Mouse (Mus musculus) CH12F3 (cell line): ENCODE results near the gene Ceacam15.

Experiments used
- in situ Hi-C: fragments of 300-500 bp; cut with MboI; formaldehyde crosslinking; loops from 2 replicates; pipeline ENCODE4 v1.14.3; 2020; ENCODE audit warnings: low sequenced_read_pairs

Gene Ceacam15

DNA sequence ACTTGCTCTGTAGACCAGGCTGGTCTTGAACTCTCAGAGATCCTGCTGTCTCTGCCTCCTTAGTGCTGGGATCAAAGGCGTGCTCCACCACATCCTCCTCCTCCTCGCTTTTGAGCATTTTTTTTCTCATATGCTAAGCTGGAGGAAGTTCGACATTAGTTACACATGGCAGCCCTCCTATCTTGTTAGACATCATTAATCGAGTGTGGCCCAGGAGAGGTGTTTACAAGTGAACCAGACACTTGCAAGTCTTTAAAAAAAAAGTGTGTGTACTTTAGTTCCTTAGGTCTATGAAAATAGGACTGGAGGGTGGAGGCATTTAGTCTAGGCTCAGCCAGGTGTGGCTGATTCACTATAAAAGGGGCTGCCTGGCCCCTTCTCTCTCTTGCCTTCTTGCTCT lies 44.5 kb downstream of the Ceacam15 start:
- in situ Hi-C loops = no loop called here

DNA sequence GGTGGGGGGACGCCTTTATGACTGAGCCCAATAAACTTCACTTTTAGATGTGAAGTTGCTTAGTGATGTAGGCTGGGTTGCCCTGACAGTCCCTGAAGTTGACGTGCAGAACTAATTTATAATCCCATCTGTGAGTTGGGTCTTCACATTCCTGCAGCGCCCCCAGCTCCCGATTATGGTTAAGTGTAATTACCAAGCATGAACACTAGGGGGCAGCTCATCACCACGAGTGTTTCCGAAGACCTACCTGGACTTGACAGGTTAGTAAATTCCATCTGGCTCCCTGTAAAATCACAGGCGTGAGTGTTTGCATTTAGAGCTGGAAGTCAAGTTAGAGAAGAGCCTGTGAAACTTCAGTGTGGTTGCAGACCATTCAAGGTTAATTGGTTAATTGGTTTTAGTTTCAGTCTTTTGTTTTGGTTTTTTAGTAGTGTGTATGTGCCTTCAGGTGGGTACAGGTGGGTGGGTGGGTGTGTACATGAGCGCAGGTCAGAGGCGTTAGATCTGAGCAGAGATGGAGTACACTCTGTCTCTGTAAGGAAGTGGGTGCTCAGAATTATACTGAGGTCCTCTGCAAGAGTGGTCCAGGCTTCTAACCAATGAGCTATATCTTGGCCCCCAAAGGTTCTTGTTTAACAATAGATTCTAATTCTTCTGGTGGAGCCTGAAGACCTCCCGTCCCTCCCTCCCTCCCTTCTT lies 45.8 kb downstream of the Ceacam15 start:
- in situ Hi-C loops = loop anchor here (5.0 kb wide), 1 partner anchor 63 kb away; no protein-coding TSS in a partner anchor

DNA sequence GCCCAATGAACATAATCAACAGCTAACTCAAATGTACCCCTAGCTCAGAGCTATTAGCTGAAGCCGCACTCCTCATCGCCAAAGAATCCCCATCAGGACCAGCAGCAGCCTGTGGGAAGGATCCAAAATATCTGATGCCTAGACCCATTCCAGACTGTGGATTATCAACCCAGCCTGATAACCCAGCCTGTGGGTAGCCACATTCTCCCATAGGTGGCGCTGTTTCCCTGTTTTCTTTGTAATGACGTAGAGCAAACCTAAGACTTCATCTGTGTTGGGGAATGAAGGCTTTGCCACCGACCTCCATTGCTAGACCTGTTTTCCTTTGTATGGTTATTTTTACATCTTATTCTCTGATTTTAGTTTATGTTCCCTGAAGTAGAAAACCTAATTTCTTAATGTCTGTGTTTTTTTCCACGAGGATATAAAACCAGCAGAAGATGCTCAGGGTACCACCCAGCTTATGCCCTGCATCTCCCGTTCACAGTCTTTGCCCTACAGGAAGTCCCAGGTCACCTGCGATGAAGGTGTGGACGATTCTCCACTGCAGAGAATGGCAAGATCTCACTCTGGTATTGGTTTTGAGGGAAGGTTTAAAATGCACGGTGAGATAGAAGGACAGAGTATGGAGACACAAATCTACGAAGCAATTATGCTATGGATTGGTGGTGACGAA lies 47.3 kb downstream of the Ceacam15 start:
- in situ Hi-C loops = loop anchor here (5.0 kb wide), 1 partner anchor 64 kb away; no protein-coding TSS in a partner anchor

DNA sequence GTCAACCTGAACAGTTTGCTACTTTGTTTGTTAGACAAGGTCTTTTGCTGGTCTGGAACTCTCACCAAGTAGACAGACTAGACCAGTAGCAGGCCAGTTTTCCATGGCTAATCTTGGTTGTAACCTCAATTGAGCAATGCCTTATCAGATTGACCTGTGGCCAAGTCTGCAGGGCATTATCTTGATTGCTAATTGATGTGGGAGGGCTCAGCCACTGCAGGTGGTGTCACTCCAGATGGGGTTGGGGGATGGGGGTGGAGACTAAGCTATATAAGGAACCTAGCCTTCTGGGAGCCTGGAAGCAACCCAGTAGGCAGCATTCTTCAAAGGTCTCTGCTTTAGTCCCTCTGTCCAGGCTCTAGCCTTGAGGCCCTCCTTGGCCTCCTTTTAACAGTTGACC lies 51.8 kb downstream of the Ceacam15 start:
- in situ Hi-C loops = no loop called here

DNA sequence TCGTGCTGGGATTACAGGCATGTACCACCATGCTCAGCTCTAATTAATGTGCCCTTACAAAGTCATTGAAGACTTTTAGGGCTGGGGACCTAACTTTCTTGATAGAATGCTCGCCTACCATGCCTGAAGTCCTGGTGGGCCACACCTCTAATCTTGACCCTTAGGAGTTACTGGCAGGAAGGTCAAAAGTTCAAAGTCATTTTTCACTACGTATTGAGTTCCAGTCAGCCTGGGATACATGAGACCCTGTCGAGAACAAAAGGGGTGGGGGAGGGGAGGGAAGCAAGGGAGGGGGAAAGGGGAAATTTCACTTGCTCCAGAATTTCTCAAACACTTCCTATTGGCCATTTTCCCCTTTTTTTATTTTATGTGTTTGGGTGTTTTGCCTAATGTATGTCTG lies 52.4 kb downstream of the Ceacam15 start:
- in situ Hi-C loops = no loop called here
